Mouse (Mus musculus): ENCODE data around the gene Stat5b.

Gene Stat5b

DNA sequence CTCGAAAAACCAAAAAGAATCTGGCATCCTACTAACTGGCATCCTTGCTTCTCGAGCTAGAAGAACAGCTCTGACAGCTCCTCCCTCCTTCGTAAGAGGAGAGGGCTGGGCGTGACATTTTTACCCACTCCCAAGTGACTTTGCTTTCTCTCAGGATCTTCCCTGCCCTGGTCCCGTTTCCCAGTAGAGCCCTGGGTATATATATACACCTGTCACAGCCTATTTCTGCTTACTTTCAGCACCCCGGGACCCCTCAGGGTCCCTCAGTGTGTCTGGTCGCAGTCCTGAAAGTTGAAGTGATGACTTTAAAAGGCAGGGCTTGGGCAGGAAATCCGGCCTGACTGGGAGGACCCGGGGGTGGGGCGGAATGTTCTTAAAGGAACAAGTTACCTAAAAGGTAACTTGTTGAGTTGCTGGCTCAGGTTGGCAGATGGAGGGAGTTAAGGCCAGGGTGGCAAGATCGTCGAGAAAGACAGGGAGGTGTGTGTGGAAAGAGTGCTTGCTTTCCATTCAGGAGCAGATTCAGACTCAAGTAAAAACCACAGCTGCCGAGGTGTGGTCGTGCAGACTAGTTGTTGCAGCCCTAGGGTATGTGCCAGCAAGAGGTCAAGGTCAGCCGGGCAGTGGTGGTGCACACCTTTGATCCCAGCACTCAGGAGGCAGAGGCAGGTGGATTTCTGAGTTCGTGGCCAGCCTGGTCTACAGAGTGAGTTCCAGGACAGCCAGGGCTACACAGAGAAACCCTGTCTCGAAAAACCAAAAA lies 79.7 kb downstream of the Stat5b start, which contains the start of gene Ghdc:
Ghdc (minus strand) TSS at position 312 of the 763 bp plus-strand sequence.
- peak in 1 of 2 experiments; percentile 49 for DNase-seq (ENCODE audit: low read depth in 1 of 2, low spot score in 2 of 2)

DNA sequence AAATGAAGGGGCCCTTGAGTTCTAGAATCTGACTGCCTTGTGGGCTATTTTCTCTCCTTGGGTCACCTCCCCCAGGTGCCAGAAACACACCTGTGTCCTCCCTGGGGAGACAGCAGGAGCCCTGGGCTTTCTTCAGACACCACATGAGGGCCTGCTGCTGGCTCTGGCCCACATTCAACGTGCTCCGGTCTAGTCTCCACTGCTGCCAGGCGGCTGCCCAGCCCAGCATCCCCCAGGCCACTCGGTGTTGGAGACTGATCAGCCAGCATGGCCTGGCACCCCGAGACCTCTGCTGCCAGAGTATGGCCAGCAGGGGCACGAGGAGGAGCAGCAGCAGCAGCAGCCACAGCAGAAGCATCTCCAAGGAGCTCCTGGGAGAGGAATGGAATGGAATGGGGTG lies 80.5 kb downstream of the Stat5b start:
- DNase-seq (ENCODE audit: low read depth in 1 of 2, low spot score in 2 of 2) = no peak

DNA sequence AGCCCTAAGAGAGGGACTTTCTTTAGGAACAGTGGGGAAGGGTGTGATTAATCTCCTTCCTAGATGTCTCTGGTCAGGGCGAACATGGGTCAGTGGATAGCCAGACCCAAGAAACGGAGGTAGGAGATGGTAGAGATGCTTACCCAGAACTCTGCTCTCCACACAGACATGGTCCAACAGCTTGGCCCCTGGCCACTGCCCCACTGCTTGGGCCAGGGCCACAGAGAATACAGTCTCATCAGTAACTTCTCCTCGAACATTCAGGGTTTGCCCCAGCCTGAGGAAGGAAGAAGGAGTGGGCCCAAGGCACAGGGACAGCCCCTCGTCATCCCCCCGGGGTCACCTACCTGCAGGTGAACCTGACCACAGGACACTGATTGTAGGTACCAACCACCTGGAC lies 82.7 kb downstream of the Stat5b start:
- DNase-seq (ENCODE audit: low read depth in 1 of 2, low spot score in 2 of 2) = no peak

DNA sequence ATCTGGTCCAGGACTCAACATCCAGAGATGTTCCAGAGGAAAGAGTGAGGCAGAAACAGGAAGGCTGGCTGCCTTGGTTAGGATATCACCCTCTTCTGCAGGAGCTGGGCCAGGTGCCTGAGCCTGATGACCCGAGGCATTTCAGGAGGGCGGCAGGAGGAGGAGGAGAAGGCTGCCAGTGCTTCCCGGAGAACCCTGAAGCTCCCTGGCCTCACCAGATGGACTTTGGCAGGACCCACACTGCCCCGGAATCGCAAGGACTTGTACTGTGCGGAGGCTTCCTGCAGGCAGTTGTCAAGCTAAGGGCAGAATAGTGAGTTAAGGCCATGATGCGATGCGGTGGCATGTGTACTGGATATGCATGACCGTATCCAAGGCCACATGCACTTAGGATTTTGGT lies 83.8 kb downstream of the Stat5b start:
- DNase-seq (ENCODE audit: low read depth in 1 of 2, low spot score in 2 of 2) = no peak

DNA sequence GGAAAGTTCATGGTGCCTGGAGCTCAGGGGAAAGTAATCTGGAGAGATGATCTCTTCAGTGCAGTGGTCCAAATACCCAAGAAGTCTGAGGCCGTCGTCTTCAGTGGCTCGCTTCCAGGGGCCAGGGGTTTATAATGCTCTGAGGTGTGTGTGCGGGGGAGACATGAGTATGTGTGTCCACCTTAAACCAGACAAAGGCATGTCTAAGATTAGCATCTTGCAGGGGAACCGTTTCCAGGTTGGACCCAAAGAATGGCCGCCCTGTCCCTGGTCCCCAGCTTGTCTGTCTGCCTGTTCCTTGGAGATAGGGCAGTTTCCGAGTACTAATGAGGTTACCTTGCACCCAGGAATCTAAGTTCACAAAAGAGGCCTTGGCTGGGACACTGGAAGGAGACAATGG lies 87.7 kb downstream of the Stat5b start, which contains the start of gene Hcrt:
Hcrt (minus strand) TSS at position 101 of the 400 bp plus-strand sequence.
- no peak for DNase-seq (ENCODE audit: low read depth in 1 of 2, low spot score in 2 of 2)

DNA sequence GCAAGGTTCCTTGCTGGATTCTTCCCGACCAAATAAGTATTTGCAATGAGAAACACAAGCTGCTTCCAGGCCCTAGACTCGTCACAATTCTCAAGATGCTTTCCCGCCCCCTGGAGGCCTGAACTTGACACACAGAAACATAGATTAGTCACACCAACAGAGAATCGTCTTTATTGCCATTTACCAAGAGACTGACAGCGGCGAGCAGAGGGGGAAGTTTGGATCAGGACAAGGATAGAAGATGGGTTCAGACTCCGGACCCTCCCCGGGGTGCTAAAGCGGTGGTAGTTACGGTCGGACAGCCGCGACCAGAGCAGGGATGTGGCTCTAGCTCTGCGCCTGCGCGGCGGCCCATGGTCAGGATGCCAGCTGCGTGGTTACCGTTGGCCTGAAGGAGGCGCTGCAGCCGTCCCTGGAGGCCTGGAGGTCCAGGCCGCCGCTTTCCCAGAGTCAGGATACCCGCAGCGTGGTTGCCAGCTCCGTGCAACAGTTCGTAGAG lies 88.9 kb downstream of the Stat5b start:
- peak; percentile 54 to 83 for DNase-seq (ENCODE audit: low read depth in 1 of 2, low spot score in 2 of 2)

DNA sequence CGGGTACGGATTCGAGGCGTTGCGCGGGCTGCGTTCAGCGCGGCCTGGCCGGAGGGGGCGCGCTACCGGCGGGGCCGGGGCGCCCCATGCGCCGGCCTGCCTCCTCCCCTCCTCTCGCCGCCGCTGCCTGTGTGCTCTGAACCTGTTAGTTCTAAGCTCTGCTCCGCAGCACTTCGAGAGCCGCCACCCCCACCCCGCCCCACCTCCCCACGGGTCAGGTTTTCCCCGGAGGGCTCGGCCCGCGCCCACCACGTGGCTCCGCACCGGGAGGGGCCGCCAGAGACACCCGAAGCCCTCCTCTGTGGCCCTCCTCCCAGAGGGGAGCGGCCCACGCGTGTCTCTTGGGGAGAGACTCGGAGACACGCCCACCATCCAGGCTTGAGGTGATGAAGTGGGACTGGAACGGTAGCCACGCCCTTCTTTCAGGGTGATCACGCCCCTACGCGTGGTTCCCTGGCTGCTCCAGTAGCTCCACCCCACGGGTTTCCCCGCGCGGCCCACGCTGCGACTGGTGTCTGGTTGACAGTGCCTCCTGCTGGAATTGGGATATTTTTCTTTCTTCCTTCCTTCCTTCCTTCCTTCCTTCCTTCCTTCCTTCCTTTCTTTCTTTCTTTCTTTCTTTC lies 90.8 kb downstream of the Stat5b start, which contains the start of gene Kcnh4:
Kcnh4 (minus strand) TSS at position 332 of the 623 bp plus-strand sequence.
- DNase-seq (ENCODE audit: low read depth in 1 of 2, low spot score in 2 of 2) = peak in 1 of 2 experiments; percentile 56

DNA sequence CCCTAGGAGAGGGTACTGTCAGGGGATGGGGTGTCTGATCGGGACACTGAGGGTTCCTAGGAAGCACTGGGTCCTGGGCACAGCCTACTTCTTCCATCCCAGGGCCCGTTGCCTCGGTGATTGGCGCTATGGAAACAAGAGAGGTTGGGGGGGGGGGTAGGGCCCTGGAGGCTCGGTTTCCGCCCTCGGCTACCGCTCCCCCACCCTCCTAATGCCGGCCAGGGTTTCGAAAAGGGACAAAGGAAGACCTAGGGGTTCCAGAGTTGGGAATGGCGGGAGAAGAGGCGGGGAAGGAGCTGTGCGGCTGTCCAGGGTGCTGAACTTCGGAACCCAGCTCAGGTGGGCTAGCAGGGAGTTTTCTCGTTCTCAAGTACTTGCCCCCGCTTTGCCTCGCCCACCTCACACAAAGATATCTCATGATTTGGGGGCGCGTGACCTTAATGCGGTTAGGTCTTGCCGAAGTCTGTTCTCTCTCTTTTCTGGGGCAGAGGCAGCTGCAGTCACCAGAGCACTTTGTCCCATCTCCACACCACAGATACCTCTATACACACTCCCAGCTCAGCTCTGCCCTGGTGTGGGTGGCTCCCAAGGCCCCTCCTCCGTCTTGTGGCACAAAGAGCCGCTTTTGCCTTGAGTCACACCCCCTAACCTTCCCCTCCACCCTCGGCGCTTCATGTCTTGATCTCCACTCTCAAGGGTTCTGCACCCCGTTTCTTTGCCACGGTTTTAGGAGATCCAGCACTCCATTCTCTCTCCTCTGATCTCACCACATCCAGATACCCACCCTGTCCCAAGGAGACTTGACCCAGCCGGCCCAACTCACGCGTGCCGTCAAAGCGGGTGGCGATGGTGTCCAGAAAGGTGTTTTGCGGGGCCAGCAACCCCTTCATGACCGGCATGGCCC lies 91.6 kb downstream of the Stat5b start:
- no peak for DNase-seq (ENCODE audit: low read depth in 1 of 2, low spot score in 2 of 2)

DNA sequence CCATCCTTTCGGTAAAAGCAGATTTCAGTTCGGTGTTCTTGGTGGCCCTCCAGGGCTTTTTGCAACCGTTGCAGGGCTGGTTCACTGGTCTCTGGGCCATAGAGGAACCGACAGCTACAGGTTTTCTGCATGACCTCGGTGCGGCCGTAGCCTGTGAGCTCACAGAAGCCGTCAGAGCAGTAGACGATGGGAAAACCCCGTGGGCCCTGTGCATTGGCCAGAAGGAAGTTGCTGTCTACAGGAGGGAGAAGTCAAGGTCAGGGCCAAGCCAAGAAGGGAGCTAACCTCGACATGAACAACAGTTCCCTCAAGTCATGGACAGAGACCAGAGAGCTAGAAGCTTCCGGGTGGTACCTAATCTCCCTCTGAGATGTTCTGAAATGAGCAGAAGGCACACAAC lies 93.0 kb downstream of the Stat5b start:
- DNase-seq (ENCODE audit: low read depth in 1 of 2, low spot score in 2 of 2) = no peak

DNA sequence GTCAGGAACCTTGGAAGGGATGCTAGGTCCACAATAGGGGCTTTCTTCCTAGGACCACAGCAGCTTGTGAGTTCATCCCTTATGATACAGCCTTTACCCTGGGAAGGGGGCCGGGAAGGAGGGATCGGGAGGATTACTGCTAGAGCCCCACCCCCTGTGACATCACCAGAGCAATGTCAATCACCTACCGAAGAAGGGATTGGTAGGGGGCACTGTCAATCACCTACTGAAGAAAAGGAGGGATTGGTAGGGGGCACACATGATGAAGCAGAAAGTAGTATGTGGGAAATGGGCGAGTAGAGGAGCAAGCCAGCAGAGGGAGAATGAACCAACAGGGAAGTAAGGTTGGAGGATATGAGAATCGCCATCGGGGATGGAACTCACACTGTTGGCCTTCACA lies 94.0 kb downstream of the Stat5b start:
- DNase-seq (ENCODE audit: low read depth in 1 of 2, low spot score in 2 of 2) = no peak

DNA sequence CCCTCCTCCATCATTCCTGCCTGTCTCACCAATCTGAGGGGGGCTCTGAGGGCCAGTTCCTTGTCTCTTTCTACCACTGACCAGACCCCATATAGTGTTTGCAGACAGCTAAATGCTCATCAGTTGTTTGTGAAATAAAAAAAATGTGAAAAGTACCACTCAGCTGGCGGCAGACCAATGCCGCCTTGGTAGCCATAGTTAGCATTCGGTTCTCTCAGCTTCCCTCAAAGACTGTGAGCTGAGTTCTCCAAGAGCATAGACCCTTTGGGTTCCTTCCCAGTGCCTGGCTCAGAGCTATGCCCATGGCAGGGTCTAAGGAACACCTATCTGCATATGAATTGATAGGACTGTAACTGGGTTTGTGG lies 95.8 kb downstream of the Stat5b start:
- DNase-seq (ENCODE audit: low read depth in 1 of 2, low spot score in 2 of 2) = no peak

DNA sequence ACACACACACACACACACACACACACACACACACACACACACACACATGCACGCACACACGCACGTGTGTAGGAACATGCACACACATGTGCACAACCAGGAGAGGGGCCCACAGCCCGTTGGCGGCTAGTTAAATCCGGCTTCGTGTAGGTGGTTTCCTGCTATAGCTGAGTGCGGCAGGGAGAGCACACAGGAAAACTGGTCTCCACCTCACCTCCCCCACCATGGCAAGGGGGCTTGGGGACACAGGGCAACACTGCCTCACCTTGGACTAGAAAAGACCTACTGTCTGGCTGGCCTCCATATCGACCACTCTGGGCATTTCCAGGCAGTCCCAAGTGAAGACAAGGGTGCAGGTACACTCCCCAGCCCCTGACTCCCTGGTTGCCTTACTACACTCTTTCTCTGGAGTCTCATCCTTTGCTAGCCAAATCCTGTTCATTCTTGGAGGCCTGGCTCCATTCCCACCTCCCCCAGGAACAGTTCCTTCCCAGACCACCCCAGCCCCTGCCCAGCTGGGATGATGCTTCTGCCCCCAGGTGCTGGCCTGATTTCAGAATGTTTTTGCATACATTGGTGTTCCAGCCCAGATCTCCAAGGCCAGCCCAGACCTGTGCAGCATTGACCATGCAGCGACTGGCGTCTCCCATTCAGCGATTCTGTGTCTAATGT lies 96.4 kb downstream of the Stat5b start:
- DNase-seq (ENCODE audit: low read depth in 1 of 2, low spot score in 2 of 2) = no peak

DNA sequence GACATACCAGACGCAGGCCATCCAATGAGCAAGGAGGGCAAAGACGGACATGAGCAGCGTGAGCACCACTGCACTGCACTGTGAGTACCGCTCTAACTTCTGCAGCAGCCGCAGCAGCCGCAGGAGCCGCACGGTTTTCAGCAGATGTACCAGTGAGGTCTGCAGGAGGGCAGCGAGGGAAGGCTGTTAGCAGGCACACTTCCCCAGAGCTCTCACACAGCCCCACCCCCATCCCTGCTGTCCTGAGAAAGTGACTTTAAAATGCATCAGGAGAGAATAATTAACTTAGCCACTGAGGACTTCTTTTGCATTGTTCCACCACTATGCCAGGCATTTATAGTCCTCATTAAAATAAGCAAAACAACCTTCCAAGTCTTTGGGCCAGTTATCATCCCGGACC lies 98.2 kb downstream of the Stat5b start:
- no peak for DNase-seq (ENCODE audit: low read depth in 1 of 2, low spot score in 2 of 2)

DNA sequence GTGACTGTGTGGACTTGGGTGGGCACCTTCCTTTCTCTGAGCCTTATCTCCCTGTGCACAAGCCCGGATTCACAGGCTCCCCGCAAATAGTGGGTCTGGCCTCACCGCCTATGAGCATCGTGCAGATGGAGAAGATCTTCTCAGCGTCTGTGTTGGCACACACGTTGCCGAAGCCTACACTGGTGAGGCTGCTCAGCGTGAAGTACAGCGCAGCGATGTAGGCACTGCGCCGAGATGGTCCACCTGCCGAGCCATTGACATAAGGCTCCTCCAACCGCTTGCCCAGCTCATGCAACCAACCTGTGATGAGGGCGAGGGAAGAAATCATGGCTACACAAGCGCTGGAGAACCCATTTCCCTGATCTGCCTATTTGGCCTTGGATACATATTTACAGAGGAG lies 100.4 kb downstream of the Stat5b start:
- no peak for DNase-seq (ENCODE audit: low read depth in 1 of 2, low spot score in 2 of 2)

DNA sequence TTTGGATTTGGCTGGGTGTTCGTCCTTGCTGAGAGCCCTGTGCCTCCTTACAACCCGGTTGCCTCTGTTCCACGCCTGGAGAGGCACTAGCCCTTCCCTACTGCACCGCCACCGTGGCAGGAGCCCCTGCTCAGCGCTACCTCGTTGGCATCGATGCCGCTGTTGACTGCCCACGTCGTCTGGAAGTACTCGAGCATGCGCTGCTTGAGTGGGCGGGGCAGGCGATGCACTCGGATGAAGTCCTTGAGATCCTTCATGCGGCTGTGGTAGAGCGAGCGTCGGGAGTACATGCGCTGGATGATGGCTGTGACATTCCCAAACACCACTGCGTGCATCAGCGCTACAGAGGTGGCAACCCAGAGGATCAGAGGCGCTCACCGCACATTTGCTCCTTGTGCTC lies 101.1 kb downstream of the Stat5b start:
- no peak for DNase-seq (ENCODE audit: low read depth in 1 of 2, low spot score in 2 of 2)

DNA sequence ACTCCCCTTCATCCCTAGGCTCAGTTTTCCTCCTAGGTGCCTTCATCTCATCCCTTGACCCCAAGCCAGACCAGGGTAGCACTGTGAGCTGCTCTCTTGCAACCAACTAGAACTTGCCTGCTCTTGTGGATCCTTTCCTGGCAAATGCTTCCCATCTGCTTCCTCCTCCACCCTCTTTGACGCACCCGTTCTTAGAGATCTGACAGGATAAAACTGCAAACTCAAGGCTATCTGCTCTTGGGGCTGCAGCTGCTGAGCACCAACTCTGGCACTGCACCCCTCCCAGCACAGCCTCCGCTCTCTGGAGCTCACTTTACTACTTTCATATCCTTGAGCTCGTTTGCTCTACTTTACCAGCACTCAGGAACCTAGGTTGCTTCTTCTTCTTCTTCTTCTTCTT lies 101.9 kb downstream of the Stat5b start:
- DNase-seq (ENCODE audit: low read depth in 1 of 2, low spot score in 2 of 2) = no peak

DNA sequence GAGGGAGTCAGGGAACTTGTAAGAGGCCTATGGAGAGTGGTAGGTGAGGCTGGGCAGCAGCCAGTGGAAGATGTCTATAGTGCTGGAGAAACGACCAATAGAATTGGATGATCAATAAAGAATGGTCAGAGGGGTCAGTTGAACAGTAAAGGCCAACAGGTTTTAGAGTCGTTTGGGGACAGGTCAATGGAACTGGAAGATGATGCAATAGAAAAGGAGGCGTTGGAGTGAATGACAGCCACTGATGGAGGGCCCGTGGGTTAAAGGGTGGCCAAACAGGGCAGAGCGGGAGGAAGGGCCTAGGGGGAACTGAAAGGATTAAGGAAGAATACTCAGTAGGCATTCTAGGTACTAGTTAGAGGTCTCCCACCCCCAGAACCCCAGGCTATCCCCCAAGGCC lies 103.4 kb downstream of the Stat5b start:
- DNase-seq (ENCODE audit: low read depth in 1 of 2, low spot score in 2 of 2) = no peak

DNA sequence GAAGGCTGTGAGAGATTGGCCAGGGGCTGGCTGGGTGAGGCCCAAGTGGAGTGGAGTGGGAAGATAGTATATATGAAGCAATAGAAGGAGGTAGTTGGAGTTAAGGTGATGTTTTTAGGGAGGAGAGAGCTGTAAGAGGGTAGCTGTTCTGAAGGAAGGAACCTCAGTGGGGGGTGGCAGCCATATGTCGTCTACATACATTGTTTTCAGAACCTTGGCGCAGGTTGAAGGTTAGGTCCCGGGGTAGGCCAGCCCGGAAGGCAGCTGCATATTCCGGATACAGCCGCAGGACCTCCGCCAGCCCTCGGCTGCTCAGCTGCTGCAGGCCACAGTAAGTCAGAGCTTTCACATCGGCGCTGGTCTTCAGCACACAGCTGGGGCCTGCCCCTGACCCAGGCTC lies 104.0 kb downstream of the Stat5b start:
- no peak for DNase-seq (ENCODE audit: low read depth in 1 of 2, low spot score in 2 of 2)

DNA sequence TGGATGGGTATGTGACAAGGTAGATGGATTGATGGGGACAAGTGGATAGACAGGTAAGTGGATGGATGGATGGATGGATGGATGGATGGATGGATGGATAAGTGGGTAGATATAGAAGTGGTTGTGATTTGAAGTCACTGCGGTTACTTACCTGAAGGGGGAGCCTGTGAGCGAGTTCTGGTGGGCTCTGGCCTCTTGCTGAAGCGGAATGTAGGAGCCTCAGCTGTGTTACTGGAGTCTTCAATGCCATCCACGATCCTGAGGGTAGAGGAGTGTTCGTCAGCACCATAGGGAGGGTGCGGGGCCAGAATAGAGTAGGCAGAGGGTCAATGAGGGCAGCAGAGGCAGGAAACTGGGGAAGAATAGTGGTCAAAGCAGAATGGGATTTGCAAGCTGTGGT lies 105.4 kb downstream of the Stat5b start:
- DNase-seq (ENCODE audit: low read depth in 1 of 2, low spot score in 2 of 2) = no peak

DNA sequence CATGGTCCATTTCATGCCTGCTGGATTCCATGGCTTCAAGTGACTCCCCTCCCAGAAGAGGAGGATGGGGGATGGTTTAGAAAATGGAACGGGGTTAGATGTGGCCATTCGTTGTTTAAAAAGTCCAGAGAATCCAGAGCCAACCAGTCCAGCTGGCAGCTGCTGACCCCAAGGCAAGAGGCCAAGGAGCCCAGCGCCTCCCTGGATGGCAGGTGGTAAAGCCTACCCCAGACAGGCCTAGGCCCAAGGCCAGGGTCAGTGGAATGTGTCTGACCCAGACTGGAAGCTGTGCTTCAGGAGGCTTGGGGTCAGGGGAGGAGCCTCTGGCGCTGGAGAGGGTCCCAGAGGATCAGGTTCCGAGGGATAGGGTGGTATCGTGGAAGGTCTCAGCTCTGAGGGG lies 109.2 kb downstream of the Stat5b start:
- DNase-seq (ENCODE audit: low read depth in 1 of 2, low spot score in 2 of 2) = no peak

DNA sequence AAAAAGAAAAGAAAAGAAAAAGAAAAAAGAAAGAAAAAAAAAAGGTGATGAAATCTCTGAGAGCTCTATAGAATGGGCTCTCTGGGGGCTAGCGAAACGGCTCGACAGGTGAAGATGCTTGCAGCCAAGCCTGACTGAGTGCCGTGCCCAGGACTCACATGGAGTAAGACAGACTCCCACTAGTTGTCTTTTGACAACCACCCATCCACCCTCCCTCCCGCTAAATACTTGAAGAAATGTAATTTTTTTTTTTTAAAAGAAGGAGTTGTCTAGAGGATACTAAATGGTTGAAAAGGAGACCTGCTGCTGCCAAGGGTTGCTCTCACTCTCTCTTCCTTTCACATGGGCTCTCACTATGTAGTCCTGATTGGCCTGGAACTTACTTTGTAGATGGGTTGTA lies 111.8 kb downstream of the Stat5b start:
- no peak for DNase-seq (ENCODE audit: low read depth in 1 of 2, low spot score in 2 of 2)

Data from monocyte, adult 2 months (primary cell).